Mouse (Mus musculus) liver, postnatal 0 days (tissue): ENCODE data around the gene Arfgef3. TPM values are rescaled to one million over a fixed set of nuclear protein-coding genes. Genes with fewer than 3 reads are reported as not detected.
"Not testable (repeated sequence)": the region's sequence is repeated elsewhere in the genome, so short reads cannot be mapped to it uniquely, and the experiment has no call there.

Source experiments
- ATAC-seq: fragments of 200-750 bp; cut with Nextera tagmentation; 2 replicates; pipeline ENCODE4 v1.8.0; 2017; ENCODE audit warnings: mild to moderate bottlenecking, moderate library complexity
- DNase-seq: peaks from one replicate; pipeline ENCODE4 v3.0.0-alpha.2; 2016
- H3K27ac ChIP-seq: fragments of 300-500 bp; sonication (generic); 2 replicates; pipeline ENCODE4 v1.5.1; 2014; ENCODE audit warnings: antibody characterized with exemption, moderate library complexity, mild to moderate bottlenecking, low read depth
- H3K27me3 ChIP-seq: fragments of 300-500 bp; sonication (generic); 2 replicates; pipeline ENCODE4 v1.6.1; 2014; ENCODE audit warnings: low read length, control low read depth, mixed read lengths; ENCODE audit not compliant: insufficient read depth
- H3K36me3 ChIP-seq: fragments of 300-500 bp; sonication (generic); replicated peaks from 2 replicates; pipeline ENCODE4 v1.6.1; 2014; ENCODE audit warnings: mild to moderate bottlenecking, control low read depth, low read length, moderate library complexity, mixed read lengths; ENCODE audit not compliant: insufficient read depth
- H3K4me1 ChIP-seq: fragments of 300-500 bp; sonication (generic); 2 replicates; pipeline ENCODE4 v1.6.1; 2014; ENCODE audit warnings: antibody characterized with exemption, mild to moderate bottlenecking, control low read depth; ENCODE audit not compliant: insufficient read depth
- H3K4me2 ChIP-seq: fragments of 300-500 bp; sonication (generic); 2 replicates; pipeline ENCODE4 v1.6.1; 2014; ENCODE audit warnings: low read depth, mild to moderate bottlenecking, low read length, moderate library complexity, mixed read lengths
- H3K4me3 ChIP-seq: fragments of 300-500 bp; sonication (generic); 2 replicates; pipeline ENCODE4 v1.5.1; 2014; ENCODE audit warnings: low read depth, low read length
- H3K9ac ChIP-seq: fragments of 300-500 bp; sonication (generic); replicated peaks from 2 replicates; pipeline ENCODE4 v1.6.1; 2014; ENCODE audit warnings: mild to moderate bottlenecking, moderate library complexity
- H3K9me3 ChIP-seq: fragments of 300-500 bp; sonication (generic); 2 replicates; pipeline ENCODE4 v1.6.1; 2016; ENCODE audit warnings: mild to moderate bottlenecking, control low read depth, low read length, mixed read lengths
- CTCF ChIP-seq: sonication (generic); IDR thresholded peaks from 2 replicates; pipeline ENCODE4 v1.5.1; 2016; ENCODE audit warnings: antibody characterized with exemption, low read depth
- EP300 ChIP-seq: IDR thresholded peaks from 2 replicates; pipeline ENCODE4 v1.6.1; 2016; ENCODE audit warnings: antibody characterized with exemption, low read depth, mild to moderate bottlenecking
- WGBS: fragments of 180-500 bp; shearing (Covaris S2); extraction: QIAGEN DNeasy Blood & Tissue Kit; methylation state at CpG from one replicate; pipeline ENCODE4 v1.1.7; 2014; ENCODE audit not compliant: insufficient replicate concordance; 5-methylcytosine and 5-hydroxymethylcytosine counted together
- polyA plus RNA-seq: library from polyadenylated mRNA; unstranded; fragments of >200 nt; fragmentation: Nextera tagmentation; extraction: Ambion mirVana; gene quantifications from 2 replicates; pipeline ENCODE4 v1.2.1, GENCODE M21; 2015

The Arfgef3 gene
- polyA plus RNA-seq, 1 experiment from 2014 or later: 0.01 TPM

DNA sequence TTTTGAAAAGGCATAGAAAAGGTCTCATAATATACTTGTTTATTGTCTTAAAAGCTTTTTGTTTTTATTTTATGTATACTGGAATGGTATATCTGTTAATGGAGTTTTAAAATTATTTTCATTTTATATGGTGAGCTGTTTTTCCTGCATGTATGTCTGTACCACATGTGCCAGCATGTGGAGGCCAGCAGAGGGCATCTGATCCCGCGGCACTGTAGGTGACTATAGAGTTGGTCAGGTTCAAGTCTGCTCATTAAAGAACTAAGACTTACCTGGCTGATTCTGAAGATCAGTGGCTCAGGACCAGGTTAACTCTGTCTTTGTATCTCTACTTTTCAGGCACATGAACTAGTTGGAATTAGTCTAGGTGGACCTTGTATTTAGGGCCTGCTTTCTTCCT lies 171.2 kb downstream of the Arfgef3 start:
- peak; percentile 55 for TF ChIP-seq CTCF
- TF ChIP-seq EP300: no peak
- Histone ChIP-seq H3K36me3 (no peaks in the 10 kb centered on the region), H3K9ac (no peak overlapping the region), H3K9me3 (no peaks in the 10 kb centered on the region), H3K27ac (no peak overlapping the region), H3K4me3 (no peak overlapping the region), H3K4me1 (no peaks in the 10 kb centered on the region), H3K27me3 (no peaks in the 10 kb centered on the region), H3K4me2 (no peak overlapping the region)
- ATAC-seq (no peak), DNase-seq (no peak)
- 46% methylated on average over 2 of the region's 2 CpGs for WGBS

DNA sequence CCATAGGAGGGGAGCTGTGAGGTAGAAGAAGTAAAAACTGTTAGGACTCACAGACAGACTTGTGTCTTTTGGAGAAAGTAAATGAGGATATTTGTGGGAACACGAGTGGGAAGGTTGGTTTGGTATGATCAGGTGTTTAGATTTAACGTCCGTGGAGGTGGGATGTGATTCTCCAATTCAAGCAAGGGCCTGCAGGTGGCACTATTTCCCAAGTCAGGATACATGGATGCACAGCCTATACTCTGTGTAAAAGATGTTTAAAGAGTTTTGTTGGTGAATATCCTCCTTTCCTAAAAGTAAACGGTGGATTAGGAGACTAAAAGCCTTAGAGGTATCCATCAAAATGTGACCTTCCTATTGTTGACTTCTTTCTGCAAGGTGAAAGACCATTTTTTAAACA lies 180.8 kb downstream of the Arfgef3 start:
- H3K27ac ChIP-seq: no peak overlapping the region
- 8% methylated on average over 4 of the region's 4 CpGs for WGBS
- peak; percentile 49 for DNase-seq
- no peak overlapping the region for H3K4me2 ChIP-seq
- H3K4me1 ChIP-seq: no peaks in the 10 kb centered on the region
- no peak overlapping the region for H3K9ac ChIP-seq
- no peaks in the 10 kb centered on the region for H3K27me3 ChIP-seq
- ATAC-seq: no peak
- no peak overlapping the region for H3K4me3 ChIP-seq
- H3K36me3 ChIP-seq: no peaks in the 10 kb centered on the region
- TF ChIP-seq CTCF: peak; percentile 67
- no peak for TF ChIP-seq EP300
- H3K9me3 ChIP-seq: no peaks in the 10 kb centered on the region

DNA sequence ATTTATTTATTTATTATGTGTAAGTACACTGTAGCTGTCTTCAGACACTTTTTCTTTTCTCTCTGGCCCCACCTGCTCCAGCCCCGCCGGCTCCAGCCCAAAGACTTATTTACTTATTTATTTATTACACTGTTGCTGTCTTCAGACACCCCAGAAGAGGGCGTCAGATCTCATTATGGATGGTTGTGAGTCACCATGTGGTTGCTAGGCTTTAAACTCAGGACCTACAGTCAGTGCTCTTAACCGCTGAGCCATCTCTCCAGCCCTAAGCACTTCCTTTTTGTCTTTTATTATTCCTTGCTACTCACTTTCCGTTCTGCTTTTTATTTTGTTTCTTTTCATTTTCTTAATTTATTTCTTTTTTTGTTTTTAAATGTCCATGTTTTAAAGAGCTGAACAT lies 182.3 kb downstream of the Arfgef3 start:
- no peaks in the 10 kb centered on the region for H3K9me3 ChIP-seq
- H3K4me3 ChIP-seq: no peak overlapping the region
- no peak overlapping the region for H3K27ac ChIP-seq
- 41% methylated on average over 5 of the region's 5 CpGs for WGBS
- no peak overlapping the region for H3K4me2 ChIP-seq
- H3K36me3 ChIP-seq: no peaks in the 10 kb centered on the region
- H3K9ac ChIP-seq: no peak overlapping the region
- ATAC-seq (no peak), DNase-seq (no peak)
- H3K27me3 ChIP-seq: no peaks in the 10 kb centered on the region
- H3K4me1 ChIP-seq: no peaks in the 10 kb centered on the region
- TF ChIP-seq EP300 (no peak), CTCF (no peak)

DNA sequence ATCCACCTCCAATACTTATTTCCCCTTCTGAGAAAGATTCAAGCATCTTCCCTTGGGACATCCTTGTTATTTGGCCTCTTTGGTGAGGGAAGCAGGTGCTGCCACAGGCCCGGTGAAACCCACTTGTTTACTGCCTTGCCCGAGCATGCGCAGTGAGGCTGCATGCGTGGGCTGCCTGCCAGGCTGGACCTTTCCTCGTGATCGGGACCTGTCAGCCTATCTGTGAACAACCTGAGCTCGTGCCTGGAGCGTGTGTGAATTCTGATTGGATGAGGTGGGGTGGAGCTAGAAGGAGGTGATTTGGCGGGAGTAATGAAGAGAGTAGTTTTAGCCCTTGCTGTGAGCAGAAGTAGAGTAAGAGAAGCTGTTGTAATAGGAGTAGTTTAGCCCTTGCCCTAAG lies 184.7 kb downstream of the Arfgef3 start:
- H3K9me3 ChIP-seq, DNase-seq, H3K27ac ChIP-seq, H3K4me1 ChIP-seq, H3K27me3 ChIP-seq, ATAC-seq, H3K4me3 ChIP-seq, H3K4me2 ChIP-seq, H3K36me3 ChIP-seq, H3K9ac ChIP-seq: not testable (repeated sequence)
- whole genome bisulfite sequencing: 72% methylated on average over 9 of the region's 9 CpGs

DNA sequence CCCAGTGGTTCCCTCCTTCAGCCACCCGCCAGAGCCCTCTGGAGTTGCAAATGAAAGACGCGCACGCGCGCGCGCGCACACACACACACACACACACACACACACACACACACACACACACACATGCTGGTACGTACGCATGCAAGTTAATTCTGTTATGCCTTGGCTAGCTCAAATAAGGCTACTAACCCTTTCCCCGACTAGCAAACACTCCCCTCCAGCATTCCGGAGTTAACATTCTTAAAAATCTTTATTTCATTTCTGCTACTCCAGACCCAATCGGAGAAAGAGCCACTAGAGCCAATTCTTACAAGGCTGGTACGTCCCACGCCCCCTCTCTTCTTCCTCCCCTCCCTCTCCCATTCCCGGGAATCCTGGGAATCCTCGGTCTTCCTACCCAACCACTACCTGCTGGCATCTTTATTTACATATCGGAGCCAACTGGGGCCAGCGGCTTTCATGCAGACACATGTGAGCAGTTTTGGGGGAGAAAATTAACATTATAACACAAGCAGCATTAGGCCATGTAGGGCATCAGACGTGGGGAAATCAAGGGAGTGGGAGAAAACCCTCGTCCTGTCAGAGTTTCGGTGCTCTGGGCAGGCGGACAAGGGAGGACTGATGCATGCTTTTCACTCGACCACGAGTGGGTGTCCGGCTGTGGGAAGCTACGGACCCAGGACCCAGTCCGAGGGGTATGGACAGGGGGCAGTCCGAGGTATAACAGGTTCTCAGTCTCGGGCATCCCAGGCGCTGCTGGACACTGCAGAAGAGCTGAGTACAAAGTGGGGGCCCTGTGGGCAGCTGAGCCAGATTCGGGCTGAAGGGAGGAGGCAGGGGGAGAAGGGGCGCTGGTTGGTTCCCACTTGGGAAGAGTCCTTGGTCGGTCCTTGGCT lies 194.2 kb downstream of the Arfgef3 start:
- H3K27ac ChIP-seq: no peak overlapping the region
- ATAC-seq: no peak
- peak overlapping the region; percentile 30 for H3K4me3 ChIP-seq
- no peak overlapping the region for H3K9ac ChIP-seq
- no peaks in the 10 kb centered on the region for H3K27me3 ChIP-seq
- no peak for DNase-seq
- no peaks in the 10 kb centered on the region for H3K9me3 ChIP-seq
- peaks cover 3% of the 10 kb centered on the region; the same call in 1 of the 2 replicates for H3K4me1 ChIP-seq
- no peak for TF ChIP-seq EP300
- TF ChIP-seq CTCF: no peak
- 13% methylated on average over 35 of the region's 35 CpGs for WGBS
- peak overlapping the region; percentile 62 for H3K4me2 ChIP-seq
- no peaks in the 10 kb centered on the region for H3K36me3 ChIP-seq

DNA sequence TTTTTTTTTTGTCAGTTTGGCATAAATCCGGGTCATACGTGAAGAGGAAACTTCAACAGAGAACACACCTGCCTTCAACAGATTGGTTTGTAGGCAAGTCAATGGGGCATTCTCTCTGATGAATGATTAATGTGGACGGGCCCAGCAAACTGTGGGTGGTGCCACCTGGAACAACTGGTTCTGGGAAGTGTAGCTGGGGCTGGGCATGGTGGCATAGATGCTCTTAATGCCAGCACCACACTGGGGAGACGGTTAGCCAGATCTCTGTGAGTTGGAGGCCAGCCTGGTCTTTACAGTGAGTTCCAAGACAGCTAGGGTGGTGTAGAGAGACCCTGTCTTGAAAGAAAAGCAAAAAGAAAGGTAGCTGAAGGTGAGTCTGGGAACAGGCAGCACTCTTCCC lies 196.4 kb downstream of the Arfgef3 start:
- DNase-seq (no peak), ATAC-seq (no peak)
- no peaks in the 10 kb centered on the region for H3K36me3 ChIP-seq
- H3K4me2 ChIP-seq: no peak overlapping the region
- TF ChIP-seq EP300 (no peak), CTCF (no peak)
- H3K9ac ChIP-seq: no peak overlapping the region
- no peaks in the 10 kb centered on the region for H3K9me3 ChIP-seq
- peaks cover 3% of the 10 kb centered on the region; the same call in 1 of the 2 replicates for H3K4me1 ChIP-seq
- H3K4me3 ChIP-seq: no peak overlapping the region
- WGBS: 64% methylated on average over 4 of the region's 4 CpGs
- H3K27me3 ChIP-seq: no peaks in the 10 kb centered on the region
- no peak overlapping the region for H3K27ac ChIP-seq

DNA sequence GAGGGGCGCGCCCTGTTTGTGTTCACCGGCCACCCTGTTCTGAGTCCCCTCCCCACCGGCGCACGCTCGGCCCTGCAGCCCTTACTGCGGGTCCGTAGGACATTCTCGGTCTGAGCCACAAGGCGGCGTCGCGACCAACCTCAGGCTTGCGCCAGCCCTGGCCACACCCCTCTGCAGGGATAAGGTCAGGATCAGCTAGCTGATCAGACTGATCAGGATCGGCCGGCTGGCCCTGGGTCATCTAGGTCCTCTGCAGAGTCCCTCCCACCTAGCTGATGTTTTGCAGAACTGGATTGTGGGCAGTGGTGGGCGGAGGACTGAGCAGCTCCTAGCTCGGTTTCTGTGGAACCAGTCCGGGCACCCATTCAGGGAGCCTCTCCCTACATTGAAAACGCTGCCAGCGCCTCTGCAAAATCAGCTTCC lies 197.9 kb downstream of the Arfgef3 start, which contains the start of gene Hebp2:
TSS of gene Hebp2 (minus strand) at position 264 of the 423 bp plus-strand sequence.
- H3K4me1 ChIP-seq: peaks cover 3% of the 10 kb centered on the region; the same call in 1 of the 2 replicates
- peak within 1 kb of the TSS; percentile 93 for H3K4me2 ChIP-seq
- no peaks in the 10 kb centered on the region for H3K36me3 ChIP-seq
- TF ChIP-seq CTCF (peak; percentile 71), EP300 (no peak)
- DNase-seq (peak; percentile 77), ATAC-seq (peak; percentile 97)
- under 1% methylated on average over 22 of the region's 22 CpGs for WGBS
- no peaks in the 10 kb centered on the region for H3K27me3 ChIP-seq
- no peaks in the 10 kb centered on the region for H3K9me3 ChIP-seq
- no peak within 1 kb of the TSS for H3K27ac ChIP-seq
- H3K9ac ChIP-seq: peak within 1 kb of the TSS; percentile 60
- H3K4me3 ChIP-seq: peak within 1 kb of the TSS; percentile 57
